Mouse (Mus musculus) heart, postnatal 0 days (tissue): ENCODE data around the gene Ubqln5. TPM values are rescaled to one million over a fixed set of nuclear protein-coding genes. Genes with fewer than 3 reads are reported as not detected.

Experiments used
- ATAC-seq: fragments of 200-750 bp; cut with Nextera tagmentation; 2 replicates; pipeline ENCODE4 v1.8.0; 2017; ENCODE audit warnings: low read depth, moderate number of reproducible peaks, moderate library complexity; ENCODE audit not compliant: insufficient read depth
- DNase-seq: peaks from one replicate; pipeline ENCODE4 v3.0.0-alpha.2; 2016; ENCODE audit warnings: low spot score
- H3K27ac ChIP-seq: fragments of 300-500 bp; sonication (generic); 2 replicates; pipeline ENCODE4 v1.5.1; 2014; ENCODE audit warnings: low read depth, mild to moderate bottlenecking
- H3K27me3 ChIP-seq: fragments of 300-500 bp; sonication (generic); 2 replicates; pipeline ENCODE4 v1.6.1; 2014; ENCODE audit warnings: low read length, mixed read lengths; ENCODE audit not compliant: control insufficient read depth, insufficient read depth
- H3K36me3 ChIP-seq: fragments of 300-500 bp; sonication (generic); replicated peaks from 2 replicates; pipeline ENCODE4 v1.6.1; 2014; ENCODE audit warnings: low read length, mixed read lengths; ENCODE audit not compliant: control insufficient read depth, insufficient read depth
- H3K4me1 ChIP-seq: fragments of 300-500 bp; sonication (generic); 2 replicates; pipeline ENCODE4 v1.6.1; 2014; ENCODE audit warnings: antibody characterized with exemption; ENCODE audit not compliant: control insufficient read depth, insufficient read depth
- H3K4me2 ChIP-seq: fragments of 300-500 bp; sonication (generic); 2 replicates; pipeline ENCODE4 v1.6.1; 2014; ENCODE audit warnings: low read depth, mild to moderate bottlenecking, low read length, moderate library complexity
- H3K4me3 ChIP-seq: fragments of 300-500 bp; sonication (generic); 2 replicates; pipeline ENCODE4 v1.5.1; 2014; ENCODE audit warnings: low read depth, low read length
- H3K9ac ChIP-seq: fragments of 300-500 bp; sonication (generic); replicated peaks from 2 replicates; pipeline ENCODE4 v1.6.1; 2014; ENCODE audit warnings: low read depth, low read length, mixed read lengths
- H3K9me3 ChIP-seq: fragments of 300-500 bp; sonication (generic); replicated peaks from 2 replicates; pipeline ENCODE4 v1.6.1; 2016; ENCODE audit warnings: low read length; ENCODE audit not compliant: control insufficient read depth
- CTCF ChIP-seq: IDR thresholded peaks from 2 replicates; pipeline ENCODE4 v1.5.1; 2016; ENCODE audit warnings: antibody characterized with exemption, control low read depth, low read depth
- EP300 ChIP-seq: IDR thresholded peaks from 2 replicates; pipeline ENCODE4 v1.6.1; 2016; ENCODE audit warnings: antibody characterized with exemption, low read depth
- WGBS: fragments of 180-500 bp; shearing (Covaris S2); extraction: QIAGEN DNeasy Blood & Tissue Kit; methylation state at CpG from one replicate; pipeline ENCODE4 v1.1.7; 2014; 5-methylcytosine and 5-hydroxymethylcytosine counted together
- polyA plus RNA-seq: library from polyadenylated mRNA; unstranded; fragments of >200 nt; fragmentation: Nextera tagmentation; extraction: Ambion mirVana; gene quantifications from 2 replicates; pipeline ENCODE4 v1.2.1, GENCODE M21; 2015
- total RNA-seq: library from RNA; depleted of rRNA; stranded (reverse); fragments of >200 nt; gene quantifications from 2 replicates; pipeline ENCODE4 v1.2.3, GENCODE M21; 2014; ENCODE audit warnings: low replicate concordance; rRNA removed

The Ubqln5 gene
- total RNA-seq: not detected in 2 replicates
- polyA plus RNA-seq: not detected in 2 replicates

GRCm38 (mm10) chr7:104129726-104130125 lies at the start of gene Ubqln5:
TSS of gene Ubqln5 (minus strand) at chr7:104129826.
- Histone ChIP-seq H3K27ac (no peak within 1 kb of the TSS), H3K4me2 (no peak within 1 kb of the TSS), H3K4me3 (no peak within 1 kb of the TSS), H3K27me3 (no peaks in the 10 kb centered on the region), H3K36me3 (no peaks in the 10 kb centered on the region), H3K4me1 (no peaks in the 10 kb centered on the region), H3K9ac (no peak within 1 kb of the TSS), H3K9me3 (no peaks in the 10 kb centered on the region)
- WGBS: 77% methylated on average over 5 of the region's 5 CpGs
- DNase-seq: no peak
- TF ChIP-seq CTCF (no peak), EP300 (no peak)
- no peak for ATAC-seq

- TF ChIP-seq EP300 (no peak), CTCF (no peak)
- no peak overlapping the region for H3K27ac ChIP-seq
- no peaks in the 10 kb centered on the region for H3K9me3 ChIP-seq
- 93% methylated on average over 1 of the region's 1 CpGs for WGBS
- H3K9ac ChIP-seq: no peak overlapping the region
- H3K4me2 ChIP-seq: no peak overlapping the region
- DNase-seq (no peak), ATAC-seq (no peak)
- H3K4me3 ChIP-seq: no peak overlapping the region
- no peaks in the 10 kb centered on the region for H3K4me1 ChIP-seq
- no peaks in the 10 kb centered on the region for H3K36me3 ChIP-seq
- H3K27me3 ChIP-seq: no peaks in the 10 kb centered on the region
Observed at GRCm38 (mm10) chr7:104179074-104179473, 49.4 kb upstream of the Ubqln5 start.

- Histone ChIP-seq H3K4me2 (no peak overlapping the region), H3K36me3 (no peaks in the 10 kb centered on the region), H3K9me3 (no peaks in the 10 kb centered on the region), H3K27me3 (no peaks in the 10 kb centered on the region), H3K4me3 (no peak overlapping the region), H3K9ac (no peak overlapping the region), H3K27ac (no peak overlapping the region), H3K4me1 (no peaks in the 10 kb centered on the region)
- no peak for TF ChIP-seq EP300
- no peak for TF ChIP-seq CTCF
- DNase-seq: no peak
- ATAC-seq: no peak
- WGBS: 55% methylated on average over 5 of the region's 5 CpGs
Observed at GRCm38 (mm10) chr7:104178422-104179054, 48.9 kb upstream of the Ubqln5 start.

- Histone ChIP-seq H3K27ac (no peak overlapping the region), H3K9me3 (no peaks in the 10 kb centered on the region), H3K4me2 (no peak overlapping the region), H3K27me3 (no peaks in the 10 kb centered on the region), H3K9ac (no peak overlapping the region), H3K4me1 (no peaks in the 10 kb centered on the region), H3K36me3 (no peaks in the 10 kb centered on the region), H3K4me3 (no peak overlapping the region)
- ATAC-seq (no peak), DNase-seq (no peak)
- WGBS: 78% methylated on average over 1 of the region's 1 CpGs
- no peak for TF ChIP-seq EP300
Observed at GRCm38 (mm10) chr7:104175085-104175484, 45.5 kb upstream of the Ubqln5 start.

GRCm38 (mm10) chr7:104169634-104170204 lies 40.1 kb upstream of the Ubqln5 start:
- Histone ChIP-seq H3K4me1 (no peaks in the 10 kb centered on the region), H3K36me3 (no peaks in the 10 kb centered on the region), H3K4me3 (no peak overlapping the region), H3K4me2 (no peak overlapping the region), H3K9ac (no peak overlapping the region), H3K9me3 (no peaks in the 10 kb centered on the region), H3K27me3 (no peaks in the 10 kb centered on the region), H3K27ac (no peak overlapping the region)
- WGBS: 53% methylated on average over 6 of the region's 6 CpGs
- ATAC-seq (no peak), DNase-seq (no peak)
- no peak for TF ChIP-seq CTCF
- TF ChIP-seq EP300: no peak

GRCm38 (mm10) chr7:104167105-104167504 lies 37.5 kb upstream of the Ubqln5 start:
- H3K4me2 ChIP-seq: no peak overlapping the region
- DNase-seq (no peak), ATAC-seq (no peak)
- H3K4me1 ChIP-seq: no peaks in the 10 kb centered on the region
- H3K27ac ChIP-seq: no peak overlapping the region
- H3K27me3 ChIP-seq: no peaks in the 10 kb centered on the region
- H3K9ac ChIP-seq: no peak overlapping the region
- H3K4me3 ChIP-seq: no peak overlapping the region
- TF ChIP-seq EP300 (no peak), CTCF (no peak)
- H3K36me3 ChIP-seq: no peaks in the 10 kb centered on the region
- 64% methylated on average over 6 of the region's 6 CpGs for WGBS
- no peaks in the 10 kb centered on the region for H3K9me3 ChIP-seq
